Mouse (Mus musculus): ENCODE results near the gene Mtch1. TPM values are rescaled to one million over a fixed set of nuclear protein-coding genes. Genes with fewer than 3 reads are reported as not detected.
"Not testable (repeated sequence)": the region's sequence is repeated elsewhere in the genome, so short reads cannot be mapped to it uniquely, and the experiment has no call there.

Gene Mtch1
- polyA plus RNA-seq, 1 experiment from 2014 or later: 407 TPM

- Histone ChIP-seq H3K27ac (replicated peaks) (peak overlapping the region; percentile 26), H3K9ac (replicated peaks) (no peak overlapping the region), H3K27me3 (no peaks in the 10 kb centered on the region), H3K4me2 (replicated peaks) (no peak overlapping the region), H3K4me3 (no peak overlapping the region), H3K36me3 (no peaks in the 10 kb centered on the region), H3K9me3 (no peaks in the 10 kb centered on the region), H3K4me1 (peaks cover 33% of the 10 kb centered on the region)
- ATAC-seq (ENCODE audit: low FRiP score, low read depth): no peak
- WGBS: 53% methylated on average over 3 of the region's 3 CpGs
Observed at GRCm38 (mm10) chr17:29358928-29359327, 11.2 kb upstream of the Mtch1 start.

GRCm38 (mm10) chr17:29356882-29357281 lies 9.1 kb upstream of the Mtch1 start:
- peak; percentile 50; the same call in 1 of the 2 replicates for ATAC-seq (ENCODE audit: low FRiP score, low read depth)

GRCm38 (mm10) chr17:29356479-29356856 lies 8.7 kb upstream of the Mtch1 start:
- peak; percentile 94 for ATAC-seq (ENCODE audit: low FRiP score, low read depth)
- Histone ChIP-seq H3K9ac (replicated peaks) (peak overlapping the region; percentile 67), H3K27ac (replicated peaks) (peak overlapping the region; percentile 100), H3K4me2 (replicated peaks) (peak overlapping the region; percentile 57), H3K27me3 (no peaks in the 10 kb centered on the region), H3K9me3 (no peaks in the 10 kb centered on the region), H3K4me1 (peaks cover 33% of the 10 kb centered on the region), H3K4me3 (peak overlapping the region; percentile 35), H3K36me3 (no peaks in the 10 kb centered on the region)
- WGBS: under 1% methylated on average over 11 of the region's 11 CpGs

More at GRCm38 (mm10) chr17:29356882-29357281, 9.1 kb upstream of the Mtch1 start:
- Histone ChIP-seq H3K4me1 (peaks cover 33% of the 10 kb centered on the region), H3K27me3 (no peaks in the 10 kb centered on the region), H3K9me3 (no peaks in the 10 kb centered on the region), H3K9ac (replicated peaks) (peak overlapping the region; percentile 67), H3K4me2 (replicated peaks) (peak overlapping the region; percentile 57), H3K27ac (replicated peaks) (peak overlapping the region; percentile 100), H3K36me3 (no peaks in the 10 kb centered on the region), H3K4me3 (peak overlapping the region; percentile 35)
- 2% methylated on average over 9 of the region's 9 CpGs for WGBS

- Histone ChIP-seq H3K9ac (replicated peaks) (peak overlapping the region; percentile 67), H3K4me3 (peak overlapping the region; percentile 35), H3K27me3 (no peaks in the 10 kb centered on the region), H3K27ac (replicated peaks) (peak overlapping the region; percentile 100), H3K36me3 (no peaks in the 10 kb centered on the region), H3K9me3 (no peaks in the 10 kb centered on the region), H3K4me2 (replicated peaks) (peak overlapping the region; percentile 57), H3K4me1 (peaks cover 33% of the 10 kb centered on the region)
- WGBS: 14% methylated on average over 17 of the region's 17 CpGs
- ATAC-seq (ENCODE audit: low FRiP score, low read depth): peak; percentile 45
Observed at GRCm38 (mm10) chr17:29355841-29356478, 8.2 kb upstream of the Mtch1 start.

- Histone ChIP-seq H3K27me3 (no peaks in the 10 kb centered on the region), H3K27ac (replicated peaks) (peak overlapping the region; percentile 100), H3K4me1 (peaks cover 30% of the 10 kb centered on the region), H3K4me3 (peak overlapping the region; percentile 35; the same call in 1 of the 2 replicates), H3K36me3 (no peaks in the 10 kb centered on the region), H3K4me2 (replicated peaks) (peak overlapping the region; percentile 57), H3K9ac (replicated peaks) (peak overlapping the region; percentile 67), H3K9me3 (no peaks in the 10 kb centered on the region)
- ATAC-seq (ENCODE audit: low FRiP score, low read depth): peak; percentile 75
- 27% methylated on average over 5 of the region's 5 CpGs for WGBS
Observed at GRCm38 (mm10) chr17:29355461-29355840, 7.7 kb upstream of the Mtch1 start.

GRCm38 (mm10) chr17:29351056-29351455 lies 3.3 kb upstream of the Mtch1 start:
- H3K4me3 ChIP-seq; H3K4me2 ChIP-seq (replicated peaks); H3K27ac ChIP-seq (replicated peaks); H3K9me3 ChIP-seq; ATAC-seq (ENCODE audit: low FRiP score, low read depth); H3K36me3 ChIP-seq; H3K9ac ChIP-seq (replicated peaks); H3K27me3 ChIP-seq: not testable (repeated sequence)
- 65% methylated on average over 5 of the region's 5 CpGs for WGBS
- peaks cover 29% of the 10 kb centered on the region for H3K4me1 ChIP-seq

- H3K27ac ChIP-seq (replicated peaks): no peak overlapping the region
- ATAC-seq (ENCODE audit: low FRiP score, low read depth): no peak
- 0 out of 2 replicates have a peak, but pooled peaks cover 3% of the 10 kb centered on the region for H3K36me3 ChIP-seq
- no peaks in the 10 kb centered on the region for H3K9me3 ChIP-seq
- 84% methylated on average over 2 of the region's 2 CpGs for WGBS
- H3K4me2 ChIP-seq (replicated peaks): no peak overlapping the region
- no peak overlapping the region for H3K4me3 ChIP-seq
- no peaks in the 10 kb centered on the region for H3K27me3 ChIP-seq
- no peak overlapping the region for H3K9ac ChIP-seq (replicated peaks)
- peaks cover 23% of the 10 kb centered on the region for H3K4me1 ChIP-seq
Observed at GRCm38 (mm10) chr17:29348996-29349395, 1.3 kb upstream of the Mtch1 start.

GRCm38 (mm10) chr17:29347126-29347644 lies 549 bp downstream of the Mtch1 start:
- peaks cover 19% of the 10 kb centered on the region for H3K36me3 ChIP-seq

GRCm38 (mm10) chr17:29346496-29347125 lies 1.1 kb downstream of the Mtch1 start:
- H3K9me3 ChIP-seq: no peaks in the 10 kb centered on the region
- H3K36me3 ChIP-seq: peaks cover 19% of the 10 kb centered on the region
- H3K27ac ChIP-seq (replicated peaks): peak overlapping the region; percentile 89
- ATAC-seq (ENCODE audit: low FRiP score, low read depth): no peak
- peak overlapping the region; percentile 97 for H3K4me3 ChIP-seq
- WGBS: 7% methylated on average over 11 of the region's 11 CpGs
- peaks cover 38% of the 10 kb centered on the region for H3K4me1 ChIP-seq
- no peaks in the 10 kb centered on the region for H3K27me3 ChIP-seq
- peak overlapping the region; percentile 75 for H3K4me2 ChIP-seq (replicated peaks)
- peak overlapping the region; percentile 97 for H3K9ac ChIP-seq (replicated peaks)

More at GRCm38 (mm10) chr17:29347126-29347644, 549 bp downstream of the Mtch1 start:
- H3K4me3 ChIP-seq: peak overlapping the region; percentile 97
- no peaks in the 10 kb centered on the region for H3K9me3 ChIP-seq
- H3K4me1 ChIP-seq: peaks cover 32% of the 10 kb centered on the region
- peak overlapping the region; percentile 97 for H3K9ac ChIP-seq (replicated peaks)
- H3K27me3 ChIP-seq: no peaks in the 10 kb centered on the region
- H3K4me2 ChIP-seq (replicated peaks): peak overlapping the region; percentile 75
- peak overlapping the region; percentile 89 for H3K27ac ChIP-seq (replicated peaks)
- ATAC-seq (ENCODE audit: low FRiP score, low read depth): peak; percentile 50; the same call in 1 of the 2 replicates
- under 1% methylated on average over 45 of the region's 45 CpGs for WGBS

- no peaks in the 10 kb centered on the region for H3K27me3 ChIP-seq
- H3K4me2 ChIP-seq (replicated peaks): peak overlapping the region; percentile 75
- no peak overlapping the region for H3K4me3 ChIP-seq
- WGBS: 96% methylated on average over 12 of the region's 12 CpGs
- no peaks in the 10 kb centered on the region for H3K9me3 ChIP-seq
- peaks cover 29% of the 10 kb centered on the region for H3K36me3 ChIP-seq
- peaks cover 43% of the 10 kb centered on the region for H3K4me1 ChIP-seq
- no peak overlapping the region for H3K9ac ChIP-seq (replicated peaks)
- H3K27ac ChIP-seq (replicated peaks): no peak overlapping the region
- no peak for ATAC-seq (ENCODE audit: low FRiP score, low read depth)
Observed at GRCm38 (mm10) chr17:29345272-29345671, 2.5 kb downstream of the Mtch1 start.

GRCm38 (mm10) chr17:29343241-29343640 lies 4.5 kb downstream of the Mtch1 start:
- no peaks in the 10 kb centered on the region for H3K27me3 ChIP-seq
- no peak overlapping the region for H3K4me2 ChIP-seq (replicated peaks)
- no peak overlapping the region for H3K27ac ChIP-seq (replicated peaks)
- no peak overlapping the region for H3K4me3 ChIP-seq
- H3K4me1 ChIP-seq: peaks cover 40% of the 10 kb centered on the region
- 92% methylated on average over 5 of the region's 5 CpGs for WGBS
- H3K36me3 ChIP-seq: peaks cover 50% of the 10 kb centered on the region
- H3K9ac ChIP-seq (replicated peaks): no peak overlapping the region
- H3K9me3 ChIP-seq: no peaks in the 10 kb centered on the region
- no peak for ATAC-seq (ENCODE audit: low FRiP score, low read depth)

All from midbrain, embryonic 12.5 days (tissue).